Mouse (Mus musculus) hindbrain, embryonic 14.5 days (tissue): ENCODE results near the gene Tldc2. TPM values are rescaled to one million over a fixed set of nuclear protein-coding genes. Genes with fewer than 3 reads are reported as not detected.

ENCODE experiments used
- ATAC-seq: fragments of 200-750 bp; cut with Nextera tagmentation; 2 replicates; pipeline ENCODE4 v1.8.0; 2017; ENCODE audit warnings: moderate number of reproducible peaks, mild to moderate bottlenecking, moderate TSS enrichment, moderate library complexity; ENCODE audit not compliant: low FRiP score
- DNase-seq: peaks from one replicate; pipeline ENCODE4 v3.0.0-alpha.2; 2015; ENCODE audit warnings: low spot score
- H3K27ac ChIP-seq: fragments of 300-500 bp; sonication (generic); 2 replicates; pipeline ENCODE4 v1.5.1; 2014; ENCODE audit warnings: mild to moderate bottlenecking, moderate library complexity
- H3K27me3 ChIP-seq: fragments of 300-500 bp; sonication (generic); 2 replicates; pipeline ENCODE4 v1.6.1; 2014; ENCODE audit warnings: mild to moderate bottlenecking, low read length, mixed read lengths; ENCODE audit not compliant: control insufficient read depth, insufficient read depth
- H3K36me3 ChIP-seq: fragments of 300-500 bp; sonication (generic); replicated peaks from 2 replicates; pipeline ENCODE4 v1.6.1; 2014; ENCODE audit not compliant: control insufficient read depth, insufficient read depth
- H3K4me1 ChIP-seq: fragments of 300-500 bp; sonication (generic); replicated peaks from 2 replicates; pipeline ENCODE4 v1.6.1; 2014; ENCODE audit warnings: antibody characterized with exemption, low read length, mixed read lengths; ENCODE audit not compliant: control insufficient read depth, insufficient read depth
- H3K4me2 ChIP-seq: fragments of 300-500 bp; sonication (generic); replicated peaks from 2 replicates; pipeline ENCODE4 v1.6.1; 2014; ENCODE audit warnings: mild to moderate bottlenecking, moderate library complexity
- H3K4me3 ChIP-seq: fragments of 300-500 bp; sonication (generic); replicated peaks from 2 replicates; pipeline ENCODE4 v1.5.1; 2014; ENCODE audit warnings: mild to moderate bottlenecking, low read length
- H3K9ac ChIP-seq: fragments of 300-500 bp; sonication (generic); 2 replicates; pipeline ENCODE4 v1.6.1; 2014
- H3K9me3 ChIP-seq: fragments of 300-500 bp; sonication (generic); 2 replicates; pipeline ENCODE4 v1.6.1; 2016; ENCODE audit warnings: low read length; ENCODE audit not compliant: control insufficient read depth
- WGBS: fragments of 180-500 bp; shearing (Covaris S2); extraction: QIAGEN DNeasy Blood & Tissue Kit; methylation state at CpG from one replicate; pipeline ENCODE4 v1.1.7; 2014; 5-methylcytosine and 5-hydroxymethylcytosine counted together
- polyA plus RNA-seq: library from polyadenylated mRNA; unstranded; fragments of >200 nt; fragmentation: Nextera tagmentation; extraction: Ambion mirVana; gene quantifications from 2 replicates; pipeline ENCODE4 v1.2.1, GENCODE M21; 2014

Gene Tldc2
- polyA plus RNA-seq, result not detected in 2 replicates

DNA sequence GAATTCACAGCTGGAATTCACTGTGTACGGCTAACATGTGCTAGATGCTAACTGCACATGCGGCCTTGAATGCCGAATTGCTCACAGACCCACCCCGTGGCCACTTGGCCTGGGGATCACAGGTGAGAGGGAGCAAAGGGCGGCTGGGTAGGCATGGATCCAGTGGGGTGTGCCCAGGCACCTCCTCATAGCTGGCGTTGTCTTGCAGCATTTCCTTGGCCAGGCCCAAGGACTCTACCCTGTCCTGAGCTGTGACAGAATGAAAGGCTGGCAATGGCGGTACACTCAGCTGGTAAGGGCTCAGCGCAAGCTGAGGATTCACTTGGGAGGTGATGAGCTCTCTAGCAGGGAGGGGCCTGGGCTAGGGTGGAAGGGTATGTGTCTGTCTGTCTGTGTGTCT, at the start of gene Tldc2:
TSS of gene Tldc2 (plus strand) at position 260 of the 400 bp plus-strand sequence.
- ATAC-seq, result no peak
- 85% methylated on average over 8 of the region's 8 CpGs for WGBS
- Histone ChIP-seq H3K4me1 (0 out of 2 replicates have a peak, but pooled peaks cover 1% of the 10 kb centered on the region), H3K27me3 (no peaks in the 10 kb centered on the region), H3K27ac (no peak within 1 kb of the TSS), H3K4me2 (no peak within 1 kb of the TSS), H3K4me3 (no peak within 1 kb of the TSS), H3K36me3 (no peaks in the 10 kb centered on the region), H3K9ac (no peak within 1 kb of the TSS), H3K9me3 (no peaks in the 10 kb centered on the region)
- DNase-seq, result no peak

DNA sequence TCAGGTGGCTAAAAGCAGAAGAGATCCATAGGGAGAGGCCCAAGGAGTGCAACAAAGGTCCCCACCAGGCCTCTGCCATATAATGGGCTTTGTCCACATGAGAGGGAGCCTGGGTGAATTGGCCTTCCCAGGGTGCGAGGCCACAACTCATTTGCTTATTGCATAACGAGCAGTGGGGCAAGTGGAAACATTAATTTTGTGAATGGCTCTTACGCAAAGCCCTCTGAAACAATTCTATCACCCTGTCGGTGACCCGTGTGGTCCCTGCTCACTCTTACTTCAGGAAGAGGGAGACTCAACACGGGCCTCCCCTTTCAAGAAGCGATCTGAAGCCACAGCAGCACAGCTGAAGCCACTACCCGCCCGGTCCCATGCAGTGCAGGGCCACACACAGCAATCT, 49.6 kb upstream of the Tldc2 start:
- H3K4me2 ChIP-seq, result no peak overlapping the region
- DNase-seq, result no peak
- H3K9me3 ChIP-seq, result no peaks in the 10 kb centered on the region
- no peak overlapping the region for H3K27ac ChIP-seq
- no peak for ATAC-seq
- 79% methylated on average over 9 of the region's 9 CpGs for WGBS
- no peaks in the 10 kb centered on the region for H3K4me1 ChIP-seq
- peaks cover 91% of the 10 kb centered on the region for H3K36me3 ChIP-seq
- H3K9ac ChIP-seq, result no peak overlapping the region
- no peak overlapping the region for H3K4me3 ChIP-seq
- no peaks in the 10 kb centered on the region for H3K27me3 ChIP-seq

DNA sequence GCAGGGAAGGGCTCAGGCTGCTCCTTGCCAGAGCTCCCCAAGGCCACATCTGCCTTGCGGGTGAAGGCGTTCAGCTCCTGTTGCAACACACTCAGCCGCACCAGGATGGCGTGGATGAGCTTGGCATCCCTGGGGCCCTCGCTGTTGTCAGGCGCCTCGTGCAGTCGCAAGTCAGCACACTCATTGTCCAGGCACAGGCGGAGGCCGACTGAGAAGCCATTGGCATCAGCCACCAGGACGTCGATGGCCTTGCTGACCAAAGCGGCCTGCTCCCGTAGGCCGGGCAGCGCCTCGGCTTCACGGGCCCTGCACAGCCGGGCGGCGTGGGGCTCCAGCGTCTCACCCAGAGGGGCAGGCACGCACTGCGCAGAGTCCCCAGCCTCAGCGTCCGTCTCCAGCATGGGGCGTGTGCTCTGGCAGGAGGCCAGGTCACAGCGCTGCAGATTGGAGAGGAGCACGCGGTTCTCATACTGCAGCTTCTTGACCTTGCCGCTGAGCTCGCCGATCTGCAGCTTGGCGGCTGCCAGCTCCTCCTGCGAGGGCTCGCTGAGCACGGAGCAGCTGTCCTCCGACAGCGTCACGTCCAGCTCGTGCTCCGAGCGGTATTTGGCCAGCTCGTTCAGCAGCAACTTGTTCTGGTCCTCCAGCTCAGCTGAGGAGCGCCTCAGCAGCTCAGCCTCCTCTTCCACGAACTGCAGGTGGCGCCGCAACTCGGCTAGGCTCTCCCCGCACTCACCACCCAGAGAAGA, 46.8 kb upstream of the Tldc2 start:
- H3K9me3 ChIP-seq, result no peaks in the 10 kb centered on the region
- H3K36me3 ChIP-seq, result peaks cover 85% of the 10 kb centered on the region
- no peak overlapping the region for H3K4me3 ChIP-seq
- 74% methylated on average over 48 of the region's 50 CpGs for WGBS
- no peak overlapping the region for H3K27ac ChIP-seq
- ATAC-seq (peak; percentile 67; the same call in 1 of the 2 replicates), DNase-seq (peak; percentile 35)
- no peaks in the 10 kb centered on the region for H3K4me1 ChIP-seq
- no peaks in the 10 kb centered on the region for H3K27me3 ChIP-seq
- H3K4me2 ChIP-seq, result no peak overlapping the region
- H3K9ac ChIP-seq, result no peak overlapping the region

DNA sequence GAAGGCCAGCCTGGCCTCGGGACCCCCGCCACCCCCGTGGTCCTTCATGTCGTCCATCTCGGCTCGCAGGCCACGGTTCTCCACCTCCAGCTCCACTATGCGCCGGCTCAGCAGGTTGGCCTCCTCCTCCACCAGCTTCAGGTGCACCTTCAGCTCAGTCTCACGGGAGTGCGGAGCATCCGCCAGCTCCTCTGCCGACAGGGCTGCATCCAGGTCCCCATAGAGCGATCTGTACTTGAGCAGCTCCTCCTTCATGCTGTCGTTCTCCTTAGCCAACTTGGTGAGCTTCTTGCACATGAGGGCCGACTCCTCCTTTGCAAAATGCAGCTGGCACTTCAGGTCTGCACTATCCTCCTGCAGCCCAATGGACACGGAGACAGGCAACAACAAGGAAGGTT, 46.2 kb upstream of the Tldc2 start:
- no peak overlapping the region for H3K9ac ChIP-seq
- DNase-seq (no peak), ATAC-seq (no peak; the same call in 1 of the 2 replicates)
- no peak overlapping the region for H3K4me2 ChIP-seq
- no peak overlapping the region for H3K27ac ChIP-seq
- H3K4me3 ChIP-seq, result no peak overlapping the region
- no peaks in the 10 kb centered on the region for H3K9me3 ChIP-seq
- WGBS, result 83% methylated on average over 17 of the region's 17 CpGs
- no peaks in the 10 kb centered on the region for H3K27me3 ChIP-seq
- no peaks in the 10 kb centered on the region for H3K4me1 ChIP-seq
- H3K36me3 ChIP-seq, result peaks cover 85% of the 10 kb centered on the region

DNA sequence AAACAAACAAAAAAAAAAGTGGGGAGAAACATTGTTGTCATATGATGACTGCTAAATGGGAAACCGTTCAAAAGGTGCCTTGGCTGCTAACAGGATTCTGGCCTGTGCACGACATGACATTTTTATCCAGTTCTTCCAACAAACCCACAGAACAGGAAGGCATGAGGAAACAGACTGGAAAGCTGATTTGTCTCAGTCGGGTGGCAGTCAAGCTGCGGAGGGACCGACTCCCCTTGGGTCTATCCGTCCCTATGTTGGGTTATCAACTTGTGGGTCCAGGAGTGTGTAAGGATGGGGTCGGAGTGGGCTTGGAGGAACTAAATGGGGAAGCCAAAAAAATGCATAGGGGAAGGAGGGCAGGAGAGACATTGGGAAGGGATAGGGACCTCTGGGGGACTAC, 45.4 kb upstream of the Tldc2 start:
- DNase-seq, result no peak
- ATAC-seq, result no peak
- no peak overlapping the region for H3K4me3 ChIP-seq
- no peak overlapping the region for H3K27ac ChIP-seq
- peaks cover 88% of the 10 kb centered on the region for H3K36me3 ChIP-seq
- no peaks in the 10 kb centered on the region for H3K9me3 ChIP-seq
- H3K9ac ChIP-seq, result no peak overlapping the region
- H3K27me3 ChIP-seq, result no peaks in the 10 kb centered on the region
- H3K4me2 ChIP-seq, result no peak overlapping the region
- 93% methylated on average over 7 of the region's 7 CpGs for WGBS
- no peaks in the 10 kb centered on the region for H3K4me1 ChIP-seq

DNA sequence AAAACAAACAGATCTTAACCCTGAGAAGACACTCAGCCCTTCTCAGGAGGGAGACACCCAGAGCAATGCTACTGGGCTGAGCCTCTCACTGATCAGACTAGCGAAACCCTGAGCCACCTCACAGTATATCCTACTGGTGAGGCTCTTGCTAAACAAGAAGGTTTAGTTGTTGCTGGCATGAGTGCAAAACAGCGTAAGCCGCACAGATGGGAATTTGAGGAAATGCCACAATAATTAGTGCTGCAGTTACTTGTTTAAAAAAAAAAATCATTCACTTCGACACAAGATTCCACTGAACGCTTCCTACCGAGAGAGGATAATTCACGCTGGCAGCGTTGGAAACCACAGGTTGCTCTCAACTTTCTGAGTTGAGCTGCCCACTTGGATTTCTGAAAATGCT, 43.3 kb upstream of the Tldc2 start:
- WGBS, result 88% methylated on average over 8 of the region's 8 CpGs
- DNase-seq (no peak), ATAC-seq (no peak)
- no peak overlapping the region for H3K9ac ChIP-seq
- peaks cover 7% of the 10 kb centered on the region for H3K4me1 ChIP-seq
- H3K4me3 ChIP-seq, result no peak overlapping the region
- peaks cover 73% of the 10 kb centered on the region for H3K36me3 ChIP-seq
- no peaks in the 10 kb centered on the region for H3K27me3 ChIP-seq
- no peak overlapping the region for H3K27ac ChIP-seq
- no peaks in the 10 kb centered on the region for H3K9me3 ChIP-seq
- no peak overlapping the region for H3K4me2 ChIP-seq

DNA sequence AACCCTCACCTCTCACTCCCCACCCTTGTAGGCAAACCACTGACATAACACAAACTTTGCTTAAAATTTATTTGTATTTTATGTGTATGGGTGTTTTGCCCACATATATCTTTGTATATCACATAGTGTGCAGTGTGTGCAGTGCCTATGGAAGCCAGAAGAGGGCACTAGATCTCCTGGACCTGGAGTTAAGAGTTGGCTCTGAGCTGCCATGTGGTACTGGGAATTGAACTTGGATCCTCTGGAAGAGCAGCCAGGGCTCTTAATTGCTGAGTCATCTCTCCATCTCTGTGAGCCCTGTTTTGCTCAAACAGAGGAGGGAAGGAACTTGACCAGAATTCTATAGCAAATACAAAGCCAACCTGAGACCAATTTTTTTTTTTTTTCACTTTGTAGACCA, 42.9 kb upstream of the Tldc2 start:
- DNase-seq (no peak), ATAC-seq (no peak)
- no peaks in the 10 kb centered on the region for H3K9me3 ChIP-seq
- no peak overlapping the region for H3K27ac ChIP-seq
- no peak overlapping the region for H3K4me3 ChIP-seq
- H3K4me1 ChIP-seq, result peaks cover 12% of the 10 kb centered on the region
- H3K27me3 ChIP-seq, result no peaks in the 10 kb centered on the region
- H3K9ac ChIP-seq, result no peak overlapping the region
- H3K4me2 ChIP-seq, result no peak overlapping the region
- H3K36me3 ChIP-seq, result peaks cover 68% of the 10 kb centered on the region

DNA sequence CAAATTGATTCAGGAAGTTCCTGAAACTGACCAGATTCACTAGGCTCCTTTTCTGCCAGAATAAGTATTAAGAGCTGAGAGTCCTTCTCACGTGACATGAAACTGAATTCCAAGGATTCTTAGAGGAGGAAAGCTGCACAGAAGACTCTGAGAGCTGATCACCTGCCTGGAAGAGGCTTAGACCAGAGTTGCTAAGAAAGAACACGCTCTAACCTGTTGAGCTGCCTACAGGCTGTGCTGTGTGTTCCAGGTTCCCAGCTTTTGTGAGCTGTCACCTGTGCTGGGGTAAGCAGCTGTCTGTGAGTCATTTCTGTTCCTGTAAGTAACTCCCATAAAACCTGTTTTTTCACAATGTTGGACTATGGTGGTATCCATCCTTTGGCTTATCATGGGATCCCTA, 40.9 kb upstream of the Tldc2 start:
- WGBS, result 97% methylated on average over 2 of the region's 2 CpGs

DNA sequence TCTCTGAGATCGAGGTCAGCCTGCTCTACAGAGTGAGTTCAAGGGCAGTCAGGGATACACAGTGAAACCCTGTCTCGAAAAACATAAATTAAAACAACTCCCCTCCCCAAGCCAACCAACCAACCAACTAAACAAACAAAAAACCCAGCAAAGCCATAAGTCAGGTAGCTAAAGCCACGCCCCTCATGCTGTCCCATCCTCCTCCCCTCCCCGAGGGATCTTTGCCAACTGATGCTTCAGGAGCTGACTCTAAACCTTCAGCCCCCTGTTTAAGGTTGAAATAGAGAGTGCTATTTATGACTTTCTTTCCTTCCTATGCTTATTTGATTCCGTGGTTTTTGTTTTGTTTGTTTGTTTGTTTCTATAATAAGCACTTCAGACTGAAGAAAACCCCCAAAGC, 39.9 kb upstream of the Tldc2 start:
- peaks cover 35% of the 10 kb centered on the region for H3K4me1 ChIP-seq
- H3K9ac ChIP-seq, result no peak overlapping the region
- H3K4me3 ChIP-seq, result no peak overlapping the region
- 96% methylated on average over 5 of the region's 5 CpGs for WGBS
- no peak for DNase-seq
- no peaks in the 10 kb centered on the region for H3K27me3 ChIP-seq
- ATAC-seq, result no peak
- H3K36me3 ChIP-seq, result peaks cover 43% of the 10 kb centered on the region
- H3K4me2 ChIP-seq, result no peak overlapping the region
- no peak overlapping the region; the same call in 1 of the 2 replicates for H3K27ac ChIP-seq
- no peaks in the 10 kb centered on the region for H3K9me3 ChIP-seq

More for the DNA sequence above, 40.9 kb upstream of the Tldc2 start:
- Histone ChIP-seq H3K9ac (no peak overlapping the region), H3K36me3 (peaks cover 49% of the 10 kb centered on the region), H3K4me3 (no peak overlapping the region), H3K4me1 (peaks cover 31% of the 10 kb centered on the region), H3K9me3 (no peaks in the 10 kb centered on the region), H3K27me3 (no peaks in the 10 kb centered on the region), H3K4me2 (no peak overlapping the region), H3K27ac (no peak overlapping the region)
- DNase-seq (no peak), ATAC-seq (no peak)
